Mouse (Mus musculus) liver, embryonic 15.5 days (tissue): ENCODE measurements around the gene Ccdc146. TPM values are rescaled to one million over a fixed set of nuclear protein-coding genes. Genes with fewer than 3 reads are reported as not detected.

Experiments used
- ATAC-seq: fragments of 200-750 bp; cut with Nextera tagmentation; 2 replicates; pipeline ENCODE4 v1.8.0; 2017; ENCODE audit warnings: moderate number of reproducible peaks, mild to moderate bottlenecking, moderate library complexity; ENCODE audit not compliant: insufficient read depth
- H3K27ac ChIP-seq: fragments of 300-500 bp; sonication (generic); replicated peaks from 2 replicates; pipeline ENCODE4 v1.5.1; 2015; ENCODE audit warnings: mild to moderate bottlenecking, inconsistent platforms
- H3K27me3 ChIP-seq: fragments of 300-500 bp; sonication (generic); 2 replicates; pipeline ENCODE4 v1.6.1; 2015; ENCODE audit warnings: mild to moderate bottlenecking, inconsistent platforms
- H3K36me3 ChIP-seq: fragments of 300-500 bp; sonication (generic); replicated peaks from 2 replicates; pipeline ENCODE4 v1.6.1; 2015; ENCODE audit warnings: moderate library complexity, mild to moderate bottlenecking, inconsistent platforms
- H3K4me1 ChIP-seq: fragments of 300-500 bp; sonication (generic); replicated peaks from 2 replicates; pipeline ENCODE4 v1.6.1; 2015; ENCODE audit warnings: inconsistent platforms
- H3K4me2 ChIP-seq: fragments of 300-500 bp; sonication (generic); 2 replicates; pipeline ENCODE4 v1.6.1; 2015; ENCODE audit warnings: moderate library complexity, mild to moderate bottlenecking, inconsistent platforms
- H3K4me3 ChIP-seq: fragments of 300-500 bp; sonication (generic); replicated peaks from 2 replicates; pipeline ENCODE4 v1.5.1; 2015; ENCODE audit warnings: mild to moderate bottlenecking, inconsistent platforms
- H3K9ac ChIP-seq: fragments of 300-500 bp; sonication (generic); 2 replicates; pipeline ENCODE4 v1.6.1; 2015; ENCODE audit warnings: moderate library complexity, mild to moderate bottlenecking, inconsistent platforms
- H3K9me3 ChIP-seq: fragments of 300-500 bp; sonication (generic); replicated peaks from 2 replicates; pipeline ENCODE4 v1.6.1; 2016; ENCODE audit warnings: inconsistent platforms
- WGBS: fragments of 180-500 bp; shearing (Covaris S2); methylation state at CpG from one replicate; pipeline ENCODE4 v1.1.7; 2015; ENCODE audit warnings: mixed read lengths; ENCODE audit not compliant: insufficient replicate concordance; 5-methylcytosine and 5-hydroxymethylcytosine counted together
- polyA plus RNA-seq: library from polyadenylated mRNA; unstranded; fragments of >200 nt; fragmentation: Nextera tagmentation; extraction: Ambion mirVana; gene quantifications from 2 replicates; pipeline ENCODE4 v1.2.1, GENCODE M21; 2015

The Ccdc146 gene
- polyA plus RNA-seq, 1 experiment from 2014 or later = not detected

DNA sequence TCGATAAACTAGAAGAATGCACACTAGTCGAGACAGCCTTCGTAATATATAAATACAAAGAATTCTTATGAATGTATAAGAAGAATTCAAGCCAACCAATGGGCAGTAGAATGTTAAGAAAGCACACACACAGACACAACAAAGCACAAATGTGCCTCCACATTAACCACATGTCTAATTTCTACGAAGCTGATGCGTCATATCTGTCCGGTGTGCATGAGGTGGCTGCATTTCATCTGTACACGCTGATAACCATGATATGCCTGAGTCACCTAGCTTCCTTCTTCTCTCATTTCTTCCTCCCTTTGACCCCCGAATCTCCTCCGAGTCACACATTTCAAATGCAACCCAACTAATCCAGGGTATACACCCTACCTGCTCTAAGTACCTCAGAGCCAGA lies 39.5 kb downstream of the Ccdc146 start:
- no peak overlapping the region for H3K4me3 ChIP-seq
- H3K36me3 ChIP-seq = no peaks in the 10 kb centered on the region
- no peak overlapping the region for H3K27ac ChIP-seq
- H3K4me2 ChIP-seq = no peak overlapping the region
- H3K9me3 ChIP-seq = no peaks in the 10 kb centered on the region
- H3K4me1 ChIP-seq = peaks cover 5% of the 10 kb centered on the region; the same call in 1 of the 2 replicates
- WGBS = 45% methylated on average over 9 of the region's 9 CpGs
- H3K9ac ChIP-seq = no peak overlapping the region
- ATAC-seq = no peak
- no peaks in the 10 kb centered on the region for H3K27me3 ChIP-seq

- H3K9ac ChIP-seq = no peak overlapping the region
- 48% methylated on average over 13 of the region's 13 CpGs for WGBS
- ATAC-seq = no peak
- H3K36me3 ChIP-seq = no peaks in the 10 kb centered on the region
- no peak overlapping the region for H3K4me2 ChIP-seq
- no peak overlapping the region for H3K4me3 ChIP-seq
- H3K27ac ChIP-seq = no peak overlapping the region
- H3K4me1 ChIP-seq = peaks cover 5% of the 10 kb centered on the region; the same call in 1 of the 2 replicates
- no peaks in the 10 kb centered on the region for H3K9me3 ChIP-seq
- no peaks in the 10 kb centered on the region for H3K27me3 ChIP-seq
These were observed 40.1 kb downstream of the Ccdc146 start for GRCm38 (mm10) chr5:21384252-21384960.

- ATAC-seq = no peak
- Histone ChIP-seq H3K9ac (no peak overlapping the region), H3K27me3 (no peaks in the 10 kb centered on the region), H3K4me2 (no peak overlapping the region), H3K4me1 (peaks cover 5% of the 10 kb centered on the region; the same call in 1 of the 2 replicates), H3K9me3 (no peaks in the 10 kb centered on the region), H3K4me3 (no peak overlapping the region), H3K27ac (no peak overlapping the region), H3K36me3 (no peaks in the 10 kb centered on the region)
- WGBS = 34% methylated on average over 14 of the region's 14 CpGs
These were observed 40.9 kb downstream of the Ccdc146 start for GRCm38 (mm10) chr5:21383392-21384251.

- ATAC-seq = no peak
- no peaks in the 10 kb centered on the region for H3K9me3 ChIP-seq
- H3K4me2 ChIP-seq = no peak overlapping the region
- peaks cover 5% of the 10 kb centered on the region; the same call in 1 of the 2 replicates for H3K4me1 ChIP-seq
- H3K9ac ChIP-seq = no peak overlapping the region
- no peak overlapping the region for H3K27ac ChIP-seq
- no peak overlapping the region for H3K4me3 ChIP-seq
- no peaks in the 10 kb centered on the region for H3K36me3 ChIP-seq
- no peaks in the 10 kb centered on the region for H3K27me3 ChIP-seq
- WGBS = 47% methylated on average over 6 of the region's 6 CpGs
These were observed 41.8 kb downstream of the Ccdc146 start for GRCm38 (mm10) chr5:21382678-21383077.

DNA sequence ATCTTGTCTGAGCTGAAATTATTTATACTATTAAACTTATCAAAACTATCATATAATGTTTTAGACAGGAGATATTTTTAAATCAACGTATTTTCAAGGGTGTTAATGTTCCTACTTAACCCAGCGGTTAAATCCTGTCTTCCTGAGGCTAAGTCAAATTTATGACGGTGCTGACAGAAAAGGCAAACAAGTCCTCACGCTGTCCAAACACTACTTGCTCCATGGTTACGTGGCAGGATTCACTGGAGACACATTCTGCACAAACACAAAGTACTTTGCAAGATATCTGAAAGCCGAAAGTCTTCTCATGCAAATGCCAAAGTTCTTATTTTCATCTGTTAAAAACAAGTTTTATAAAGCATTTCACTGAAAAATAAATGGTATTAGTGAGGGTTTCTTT lies 42.5 kb downstream of the Ccdc146 start:
- Histone ChIP-seq H3K27me3 (no peaks in the 10 kb centered on the region), H3K4me1 (peaks cover 5% of the 10 kb centered on the region; the same call in 1 of the 2 replicates), H3K9me3 (no peaks in the 10 kb centered on the region), H3K9ac (no peak overlapping the region), H3K4me2 (no peak overlapping the region), H3K4me3 (no peak overlapping the region), H3K36me3 (no peaks in the 10 kb centered on the region), H3K27ac (no peak overlapping the region)
- WGBS = 46% methylated on average over 6 of the region's 6 CpGs
- no peak for ATAC-seq

DNA sequence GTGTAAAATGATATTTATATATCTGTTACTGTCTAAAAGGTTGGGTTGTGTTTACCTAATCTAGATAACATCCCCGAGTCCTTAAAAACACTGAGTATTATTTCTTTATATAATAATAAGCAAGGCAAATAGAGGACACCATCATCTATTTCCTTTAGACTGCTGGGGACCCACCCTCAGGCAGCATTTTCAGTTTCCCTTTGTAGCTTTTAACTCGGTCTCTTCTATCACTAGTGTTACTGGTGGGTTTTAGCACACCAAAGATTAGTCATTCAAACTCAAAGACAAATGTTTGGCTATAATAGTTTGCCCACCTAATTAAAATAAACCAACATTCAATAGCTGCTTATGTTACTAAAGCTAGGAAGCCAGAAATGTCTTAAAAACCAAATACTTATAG lies 46.1 kb downstream of the Ccdc146 start:
- no peak overlapping the region for H3K4me3 ChIP-seq
- no peaks in the 10 kb centered on the region for H3K36me3 ChIP-seq
- H3K4me1 ChIP-seq = no peaks in the 10 kb centered on the region; the same call in 1 of the 2 replicates
- 0 out of 2 replicates have a peak, but pooled peaks cover 2% of the 10 kb centered on the region for H3K27me3 ChIP-seq
- H3K9me3 ChIP-seq = no peaks in the 10 kb centered on the region
- H3K9ac ChIP-seq = no peak overlapping the region
- no peak overlapping the region for H3K4me2 ChIP-seq
- ATAC-seq = no peak
- no peak overlapping the region for H3K27ac ChIP-seq
- WGBS = 38% methylated on average over 2 of the region's 2 CpGs

GRCm38 (mm10) chr5:21376935-21377334 lies 47.5 kb downstream of the Ccdc146 start:
- Histone ChIP-seq H3K27me3 (peaks cover 13% of the 10 kb centered on the region), H3K9ac (no peak overlapping the region), H3K36me3 (no peaks in the 10 kb centered on the region), H3K4me3 (no peak overlapping the region), H3K9me3 (no peaks in the 10 kb centered on the region), H3K4me1 (no peaks in the 10 kb centered on the region), H3K4me2 (no peak overlapping the region), H3K27ac (no peak overlapping the region)
- 88% methylated on average over 4 of the region's 4 CpGs for WGBS
- ATAC-seq = no peak

DNA sequence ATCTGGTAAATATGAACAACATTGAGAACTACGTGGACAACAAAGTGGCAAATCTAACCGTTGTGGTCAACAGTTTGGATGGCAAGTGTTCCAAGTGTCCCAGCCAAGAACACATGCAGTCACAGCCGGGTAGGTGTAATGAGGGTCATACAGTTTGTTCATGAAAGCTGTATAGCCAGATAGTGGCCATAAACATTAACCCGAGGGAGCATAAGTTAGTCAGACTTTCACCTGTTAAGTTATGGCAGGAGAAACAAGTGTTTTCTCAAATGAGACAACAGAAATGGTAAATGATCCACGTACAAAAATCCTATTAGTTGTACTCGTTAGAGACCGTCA lies 51.3 kb downstream of the Ccdc146 start:
- Histone ChIP-seq H3K4me1 (no peaks in the 10 kb centered on the region), H3K27ac (no peak overlapping the region), H3K36me3 (no peaks in the 10 kb centered on the region), H3K27me3 (peaks cover 13% of the 10 kb centered on the region), H3K9me3 (no peaks in the 10 kb centered on the region), H3K4me2 (peak overlapping the region; percentile 59), H3K9ac (no peak overlapping the region), H3K4me3 (peak overlapping the region; percentile 50)
- WGBS = 46% methylated on average over 7 of the region's 7 CpGs
- ATAC-seq = no peak

DNA sequence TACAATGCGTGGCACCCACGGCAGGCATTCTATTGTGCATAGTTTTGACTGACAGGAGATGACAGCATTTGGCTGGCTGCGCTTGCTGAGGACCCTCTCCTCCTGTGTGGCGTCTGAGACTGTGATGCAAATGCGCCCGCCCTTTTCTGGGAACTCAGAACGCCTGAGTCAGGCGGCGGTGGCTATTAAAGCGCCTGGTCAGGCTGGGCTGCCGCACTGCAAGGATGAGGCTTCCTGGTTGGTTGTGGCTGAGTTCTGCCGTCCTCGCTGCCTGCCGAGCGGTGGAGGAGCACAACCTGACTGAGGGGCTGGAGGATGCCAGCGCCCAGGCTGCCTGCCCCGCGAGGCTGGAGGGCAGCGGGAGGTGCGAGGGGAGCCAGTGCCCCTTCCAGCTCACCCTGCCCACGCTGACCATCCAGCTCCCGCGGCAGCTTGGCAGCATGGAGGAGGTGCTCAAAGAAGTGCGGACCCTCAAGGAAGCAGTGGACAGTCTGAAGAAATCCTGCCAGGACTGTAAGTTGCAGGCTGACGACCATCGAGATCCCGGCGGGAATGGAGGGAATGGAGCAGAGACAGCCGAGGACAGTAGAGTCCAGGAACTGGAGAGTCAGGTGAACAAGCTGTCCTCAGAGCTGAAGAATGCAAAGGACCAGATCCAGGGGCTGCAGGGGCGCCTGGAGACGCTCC lies 51.8 kb downstream of the Ccdc146 start, which contains the start of gene Fgl2:
Gene Fgl2, plus strand, starts transcription at position 150 of the 687 bp plus-strand sequence.
- no peak for ATAC-seq
- Histone ChIP-seq H3K4me3 (peak within 1 kb of the TSS; percentile 50), H3K36me3 (no peaks in the 10 kb centered on the region), H3K27ac (no peak within 1 kb of the TSS), H3K4me2 (peak within 1 kb of the TSS; percentile 59), H3K9me3 (no peaks in the 10 kb centered on the region), H3K4me1 (no peaks in the 10 kb centered on the region), H3K27me3 (peaks cover 13% of the 10 kb centered on the region), H3K9ac (peak within 1 kb of the TSS; percentile 27; the same call in 1 of the 2 replicates)
- 4% methylated on average over 31 of the region's 31 CpGs for WGBS

DNA sequence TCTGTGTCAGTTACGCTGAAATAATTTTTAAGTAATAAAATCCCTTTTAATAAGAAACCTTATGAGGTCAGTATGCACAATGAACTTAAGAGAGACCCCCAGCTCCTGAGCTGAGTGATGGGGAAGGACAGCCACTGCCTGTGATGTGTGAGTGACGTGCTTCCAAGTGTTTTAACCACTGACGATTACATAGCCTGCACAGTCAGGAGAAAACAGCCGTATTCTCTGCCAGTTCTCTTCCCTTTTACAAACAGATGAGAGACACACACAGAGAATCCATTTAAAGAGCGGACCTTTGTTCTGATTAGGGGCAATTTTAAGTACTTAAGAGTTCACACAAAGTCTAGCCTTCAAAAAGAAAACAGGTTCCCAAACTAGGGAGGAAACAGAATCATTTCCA lies 52.6 kb downstream of the Ccdc146 start:
- no peak overlapping the region for H3K9ac ChIP-seq
- H3K4me3 ChIP-seq = no peak overlapping the region
- peaks cover 13% of the 10 kb centered on the region for H3K27me3 ChIP-seq
- H3K36me3 ChIP-seq = no peaks in the 10 kb centered on the region
- no peak overlapping the region for H3K27ac ChIP-seq
- ATAC-seq = no peak
- H3K4me1 ChIP-seq = no peaks in the 10 kb centered on the region
- H3K9me3 ChIP-seq = no peaks in the 10 kb centered on the region
- peak overlapping the region; percentile 59; the same call in 1 of the 2 replicates for H3K4me2 ChIP-seq
- WGBS = 33% methylated on average over 5 of the region's 5 CpGs
